Mouse (Mus musculus): Measurements from ENCODE around the gene Nae1. TPM values are rescaled to one million over a fixed set of nuclear protein-coding genes. Genes with fewer than 3 reads are reported as not detected.

Nae1 gene
- total and polyA plus RNA-seq, 2 experiments = 7.3 to 30.1 TPM

DNA sequence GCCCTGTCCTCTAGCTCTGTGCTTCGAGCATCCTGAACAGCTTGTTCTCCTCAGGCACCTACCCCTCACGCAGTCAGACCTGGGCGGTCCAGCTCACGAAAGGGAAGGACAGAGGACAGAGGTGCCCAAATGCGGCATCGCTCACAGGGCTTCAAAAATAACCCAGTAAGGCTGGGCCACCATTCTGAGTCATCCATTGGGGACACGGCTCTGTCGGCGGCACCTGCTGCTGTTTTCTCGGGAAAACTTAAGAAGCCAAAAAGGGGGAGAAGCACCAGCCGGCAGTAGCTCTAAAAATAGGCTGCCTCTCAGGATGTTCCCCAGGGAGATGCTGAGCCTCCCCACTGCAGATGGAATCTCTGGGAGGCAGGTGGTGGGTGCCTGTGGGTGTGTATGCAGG is 7.7 kb upstream of the Nae1 start:
- Histone ChIP-seq H3K9ac (ENCODE audit: low read depth, low read length) (no peak overlapping the region), H3K4me3 (ENCODE audit: insufficient read depth, low read depth, low read length) (no peak overlapping the region), H3K27ac (replicated peaks; ENCODE audit: insufficient read depth, low read depth, low read length) (no peak overlapping the region), H3K79me2 (ENCODE audit: control insufficient read depth, insufficient read depth, low read length) (no peaks in the 10 kb centered on the region), H3K27me3 (ENCODE audit: control insufficient read depth, insufficient read depth, low read length) (peaks cover 7% of the 10 kb centered on the region; the same call in 1 of the 2 replicates), H3K36me3 (ENCODE audit: control insufficient read depth, insufficient read depth, low read length) (no peaks in the 10 kb centered on the region), H3K4me1 (ENCODE audit: control insufficient read depth, insufficient read depth, low read length) (peaks cover 6% of the 10 kb centered on the region)
- no peak for DNase-seq (ENCODE audit: extremely low read depth, low read depth, low spot score)
- TF ChIP-seq POLR2A (IDR thresholded peaks at IDR 0.05; ENCODE audit: extremely low read depth, insufficient read depth, low read length) (no peak), CTCF (IDR thresholded peaks at IDR 0.05; ENCODE audit: low read depth, low read length) (no peak)
- 52% methylated on average over 11 of the region's 11 CpGs for WGBS

- H3K27ac ChIP-seq (replicated peaks; ENCODE audit: insufficient read depth, low read depth, low read length) = no peak overlapping the region
- peak overlapping the region; percentile 57; the same call in 1 of the 2 replicates for H3K4me3 ChIP-seq (ENCODE audit: insufficient read depth, low read depth, low read length)
- no peaks in the 10 kb centered on the region for H3K79me2 ChIP-seq (ENCODE audit: control insufficient read depth, insufficient read depth, low read length)
- no peaks in the 10 kb centered on the region for H3K36me3 ChIP-seq (ENCODE audit: control insufficient read depth, insufficient read depth, low read length)
- peaks cover 7% of the 10 kb centered on the region; the same call in 1 of the 2 replicates for H3K27me3 ChIP-seq (ENCODE audit: control insufficient read depth, insufficient read depth, low read length)
- peaks cover 6% of the 10 kb centered on the region for H3K4me1 ChIP-seq (ENCODE audit: control insufficient read depth, insufficient read depth, low read length)
- no peak for DNase-seq (ENCODE audit: extremely low read depth, low read depth, low spot score)
- TF ChIP-seq CTCF (IDR thresholded peaks at IDR 0.05; ENCODE audit: low read depth, low read length) (no peak), POLR2A (IDR thresholded peaks at IDR 0.05; ENCODE audit: extremely low read depth, insufficient read depth, low read length) (no peak)
- peak overlapping the region; percentile 58; the same call in 1 of the 2 replicates for H3K9ac ChIP-seq (ENCODE audit: low read depth, low read length)
- 29% methylated on average over 8 of the region's 8 CpGs for WGBS
Observed at GRCm38 (mm10) chr8:104541515-104541880, 7.1 kb upstream of the Nae1 start.

DNA sequence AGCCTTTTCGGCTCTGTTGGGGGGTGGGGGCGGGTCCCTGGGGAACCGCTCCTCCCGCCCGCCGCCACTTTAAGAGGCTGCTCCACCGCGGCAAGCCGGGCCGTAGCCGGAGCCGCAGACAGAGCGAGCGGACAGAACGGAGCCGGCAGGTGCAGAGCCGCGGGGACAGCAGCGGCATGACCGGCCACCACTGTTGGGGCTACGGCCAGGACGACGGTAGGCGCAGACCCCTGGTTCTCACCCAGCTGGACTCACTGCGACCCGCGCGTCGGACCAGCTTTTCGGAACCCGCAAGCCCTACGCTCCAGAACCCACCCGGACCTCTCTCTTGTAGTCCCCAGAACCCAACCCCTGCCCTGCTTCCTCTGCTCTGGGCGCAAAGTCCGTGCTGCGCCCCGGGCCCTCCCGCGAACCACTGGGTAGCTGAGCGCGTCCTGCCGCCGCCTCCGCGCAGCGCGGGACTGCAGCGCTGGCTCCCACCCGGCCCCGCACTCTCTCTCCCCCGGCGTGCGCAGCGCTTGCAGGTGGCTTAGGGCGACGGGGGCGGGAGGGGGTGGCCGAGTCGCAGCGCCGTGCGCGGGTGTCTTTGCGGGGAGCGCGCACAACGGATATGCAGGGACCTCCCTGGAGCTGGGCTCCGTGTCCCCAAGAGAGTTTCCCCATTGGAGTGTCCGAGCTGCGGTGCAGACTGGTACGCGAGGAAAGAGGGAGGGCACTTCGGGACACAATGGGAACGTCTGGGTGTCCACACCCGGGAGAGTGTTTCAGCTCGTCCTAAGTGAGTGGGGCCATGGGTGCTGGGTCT is 6.5 kb upstream of the Nae1 start:
- Histone ChIP-seq H3K9ac (ENCODE audit: low read depth, low read length) (peak overlapping the region; percentile 58), H3K79me2 (ENCODE audit: control insufficient read depth, insufficient read depth, low read length) (no peaks in the 10 kb centered on the region), H3K27ac (replicated peaks; ENCODE audit: insufficient read depth, low read depth, low read length) (no peak overlapping the region), H3K36me3 (ENCODE audit: control insufficient read depth, insufficient read depth, low read length) (no peaks in the 10 kb centered on the region), H3K4me1 (ENCODE audit: control insufficient read depth, insufficient read depth, low read length) (peaks cover 6% of the 10 kb centered on the region), H3K4me3 (ENCODE audit: insufficient read depth, low read depth, low read length) (peak overlapping the region; percentile 57), H3K27me3 (ENCODE audit: control insufficient read depth, insufficient read depth, low read length) (peaks cover 7% of the 10 kb centered on the region; the same call in 1 of the 2 replicates)
- 2% methylated on average over 76 of the region's 76 CpGs for WGBS
- no peak for DNase-seq (ENCODE audit: extremely low read depth, low read depth, low spot score)
- no peak for TF ChIP-seq CTCF (IDR thresholded peaks at IDR 0.05; ENCODE audit: low read depth, low read length)
- TF ChIP-seq POLR2A (IDR thresholded peaks at IDR 0.05; ENCODE audit: extremely low read depth, insufficient read depth, low read length) = no peak

GRCm38 (mm10) chr8:104540238-104540637 is 5.8 kb upstream of the Nae1 start:
- TF ChIP-seq POLR2A (IDR thresholded peaks at IDR 0.05; ENCODE audit: extremely low read depth, insufficient read depth, low read length) (no peak), CTCF (IDR thresholded peaks at IDR 0.05; ENCODE audit: low read depth, low read length) (no peak)
- Histone ChIP-seq H3K27me3 (ENCODE audit: control insufficient read depth, insufficient read depth, low read length) (peaks cover 7% of the 10 kb centered on the region; the same call in 1 of the 2 replicates), H3K36me3 (ENCODE audit: control insufficient read depth, insufficient read depth, low read length) (no peaks in the 10 kb centered on the region), H3K79me2 (ENCODE audit: control insufficient read depth, insufficient read depth, low read length) (no peaks in the 10 kb centered on the region), H3K9ac (ENCODE audit: low read depth, low read length) (no peak overlapping the region), H3K4me3 (ENCODE audit: insufficient read depth, low read depth, low read length) (no peak overlapping the region; the same call in 1 of the 2 replicates), H3K27ac (replicated peaks; ENCODE audit: insufficient read depth, low read depth, low read length) (no peak overlapping the region), H3K4me1 (ENCODE audit: control insufficient read depth, insufficient read depth, low read length) (peaks cover 8% of the 10 kb centered on the region)
- no peak for DNase-seq (ENCODE audit: extremely low read depth, low read depth, low spot score)
- 60% methylated on average over 7 of the region's 7 CpGs for WGBS

DNA sequence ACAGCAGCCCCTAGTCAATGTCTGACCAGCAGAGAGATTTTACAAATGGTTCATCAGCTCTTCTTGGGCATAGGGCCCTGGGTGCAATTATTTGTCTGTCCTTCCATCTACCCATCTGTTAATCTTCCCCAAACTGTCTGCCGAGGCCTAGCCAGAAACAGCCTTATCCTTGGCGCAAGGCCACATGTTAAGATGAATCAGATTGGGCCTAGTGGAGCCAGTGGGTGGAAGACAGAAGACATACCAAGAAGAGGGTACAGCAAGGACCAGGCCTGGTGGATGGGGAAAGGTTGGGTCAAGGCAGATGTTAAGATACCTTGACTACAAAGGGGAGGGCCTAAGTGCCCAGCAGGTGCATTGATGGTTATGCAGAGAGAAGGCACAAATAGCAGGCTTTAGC is 5.1 kb upstream of the Nae1 start:
- TF ChIP-seq POLR2A (IDR thresholded peaks at IDR 0.05; ENCODE audit: extremely low read depth, insufficient read depth, low read length) = no peak
- no peak for TF ChIP-seq CTCF (IDR thresholded peaks at IDR 0.05; ENCODE audit: low read depth, low read length)
- no peak overlapping the region for H3K9ac ChIP-seq (ENCODE audit: low read depth, low read length)
- DNase-seq (ENCODE audit: extremely low read depth, low read depth, low spot score) = no peak
- peaks cover 7% of the 10 kb centered on the region; the same call in 1 of the 2 replicates for H3K27me3 ChIP-seq (ENCODE audit: control insufficient read depth, insufficient read depth, low read length)
- no peaks in the 10 kb centered on the region for H3K36me3 ChIP-seq (ENCODE audit: control insufficient read depth, insufficient read depth, low read length)
- H3K4me3 ChIP-seq (ENCODE audit: insufficient read depth, low read depth, low read length) = no peak overlapping the region
- H3K79me2 ChIP-seq (ENCODE audit: control insufficient read depth, insufficient read depth, low read length) = no peaks in the 10 kb centered on the region
- WGBS = 67% methylated on average over 2 of the region's 2 CpGs
- no peak overlapping the region for H3K27ac ChIP-seq (replicated peaks; ENCODE audit: insufficient read depth, low read depth, low read length)
- H3K4me1 ChIP-seq (ENCODE audit: control insufficient read depth, insufficient read depth, low read length) = peaks cover 8% of the 10 kb centered on the region

GRCm38 (mm10) chr8:104538896-104539295 is 4.5 kb upstream of the Nae1 start:
- no peak overlapping the region for H3K4me3 ChIP-seq (ENCODE audit: insufficient read depth, low read depth, low read length)
- H3K4me1 ChIP-seq (ENCODE audit: control insufficient read depth, insufficient read depth, low read length) = peaks cover 8% of the 10 kb centered on the region
- 72% methylated on average over 4 of the region's 4 CpGs for WGBS
- no peak for TF ChIP-seq POLR2A (IDR thresholded peaks at IDR 0.05; ENCODE audit: extremely low read depth, insufficient read depth, low read length)
- TF ChIP-seq CTCF (IDR thresholded peaks at IDR 0.05; ENCODE audit: low read depth, low read length) = no peak
- H3K79me2 ChIP-seq (ENCODE audit: control insufficient read depth, insufficient read depth, low read length) = peaks cover 3% of the 10 kb centered on the region; the same call in 1 of the 2 replicates
- DNase-seq (ENCODE audit: extremely low read depth, low read depth, low spot score) = no peak
- no peak overlapping the region for H3K27ac ChIP-seq (replicated peaks; ENCODE audit: insufficient read depth, low read depth, low read length)
- H3K9ac ChIP-seq (ENCODE audit: low read depth, low read length) = no peak overlapping the region
- peaks cover 7% of the 10 kb centered on the region; the same call in 1 of the 2 replicates for H3K27me3 ChIP-seq (ENCODE audit: control insufficient read depth, insufficient read depth, low read length)
- no peaks in the 10 kb centered on the region for H3K36me3 ChIP-seq (ENCODE audit: control insufficient read depth, insufficient read depth, low read length)
